Mouse (Mus musculus) 3T3-L1 (cell line): ENCODE data around the gene Mis18bp1.
A peak's percentile ranks its signal among the peaks of the same experiment; 100 is the strongest.
"Not testable (repeated sequence)": the region's sequence is repeated elsewhere in the genome, so short reads cannot be mapped to it uniquely, and the experiment has no call there.

ENCODE experiments used
- DNase-seq: peaks from one replicate; pipeline ENCODE4 v3.0.0-alpha.2; 2015; ENCODE audit warnings: low read depth, low spot score

Gene Mis18bp1

GRCm38 (mm10) chr12:65172021-65172951, at the start of gene Mis18bp1:
Mis18bp1 (minus strand) TSS chr12:65172604.
- DNase-seq = peak; percentile 95

GRCm38 (mm10) chr12:65216404-65216840, 44.0 kb upstream of the Mis18bp1 start:
- no peak for DNase-seq

- DNase-seq = no peak
Measured at GRCm38 (mm10) chr12:65206431-65206830, 34.0 kb upstream of the Mis18bp1 start.

GRCm38 (mm10) chr12:65201812-65202211, 29.4 kb upstream of the Mis18bp1 start:
- DNase-seq = no peak

- DNase-seq = peak; percentile 56
Measured at GRCm38 (mm10) chr12:65194003-65194530, 21.7 kb upstream of the Mis18bp1 start.

- DNase-seq = no peak
Measured at GRCm38 (mm10) chr12:65189213-65189612, 16.8 kb upstream of the Mis18bp1 start.

GRCm38 (mm10) chr12:65187365-65187764, 15.0 kb upstream of the Mis18bp1 start:
- peak; percentile 38 for DNase-seq

GRCm38 (mm10) chr12:65173736-65174135, 1.3 kb upstream of the Mis18bp1 start:
- no peak for DNase-seq

- DNase-seq = not testable (repeated sequence)
Measured at GRCm38 (mm10) chr12:65172959-65173358, 555 bp upstream of the Mis18bp1 start.

- not testable (repeated sequence) for DNase-seq
Measured at GRCm38 (mm10) chr12:65136121-65136520, 36.3 kb downstream of the Mis18bp1 start.

GRCm38 (mm10) chr12:65119451-65119850, 53.0 kb downstream of the Mis18bp1 start:
- DNase-seq = no peak

GRCm38 (mm10) chr12:65118968-65119367, 53.4 kb downstream of the Mis18bp1 start:
- DNase-seq = no peak

GRCm38 (mm10) chr12:65114978-65115377, 57.4 kb downstream of the Mis18bp1 start:
- DNase-seq = not testable (repeated sequence)

- DNase-seq = no peak
Measured at GRCm38 (mm10) chr12:65113925-65114324, 58.5 kb downstream of the Mis18bp1 start.

- DNase-seq = no peak
Measured at GRCm38 (mm10) chr12:65112811-65113210, 59.6 kb downstream of the Mis18bp1 start.

GRCm38 (mm10) chr12:65111503-65111902, 60.9 kb downstream of the Mis18bp1 start:
- DNase-seq = no peak

- DNase-seq = no peak
Measured at GRCm38 (mm10) chr12:65108746-65109145, 63.7 kb downstream of the Mis18bp1 start.
